Comparison of ENCODE assay signal across 8 mouse cellular contexts in the genomic region with DNA sequence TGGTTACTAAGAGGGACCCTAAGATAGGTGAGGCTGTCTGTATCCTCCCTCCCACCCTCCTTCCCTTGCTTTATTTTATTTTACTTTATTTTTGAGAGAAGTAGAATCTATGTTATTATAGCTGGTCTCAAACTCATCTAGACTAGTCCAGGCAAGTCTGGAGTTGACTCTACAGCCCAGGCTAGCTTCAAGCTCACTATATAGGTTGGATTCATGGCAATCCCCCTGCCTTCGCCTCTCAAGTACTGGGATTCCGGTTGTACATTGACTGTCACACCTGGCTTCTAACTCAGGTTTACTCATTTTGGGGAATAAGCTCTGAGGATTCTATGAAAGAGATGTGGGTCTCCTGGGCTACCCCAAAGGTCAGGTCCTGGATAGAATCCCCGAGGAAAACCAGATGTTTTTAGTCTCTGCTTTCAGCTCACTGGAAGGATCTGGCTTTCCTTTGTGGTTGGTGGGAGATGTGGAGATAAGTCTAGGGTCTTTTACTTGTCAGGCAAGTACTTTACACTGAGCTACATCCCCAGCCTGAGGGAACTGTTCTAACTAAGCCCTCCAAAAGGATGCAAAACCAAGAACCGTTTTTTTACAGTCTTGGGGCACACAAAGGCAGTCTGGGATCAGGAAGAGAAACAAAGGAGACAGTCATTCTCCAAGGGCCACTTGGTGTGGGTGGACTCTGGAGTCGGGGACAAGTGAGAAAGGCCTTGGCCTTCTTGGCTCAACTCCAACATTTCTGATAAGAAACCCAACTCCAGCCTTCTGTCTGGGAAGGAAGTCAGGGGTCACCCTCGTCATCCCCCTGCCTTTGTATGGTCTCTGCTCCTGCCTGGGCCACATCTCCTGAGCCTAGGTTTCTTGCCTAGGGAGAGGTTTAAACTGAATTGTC. TPM values are rescaled to one million over a fixed set of nuclear protein-coding genes. Genes with fewer than 3 reads are reported as not detected.
DNase-seq lines count a peak whose midpoint lies in the region; ATAC-seq and TF ChIP-seq lines count a peak whose summit lies in the region.

No protein-coding gene starts in this region.

- H3K4me2 ChIP-seq in embryonic facial prominence, embryonic 15.5 days (replicated peaks): peak overlapping the region; percentile 88
- peak overlapping the region; percentile 95 for H3K4me2 ChIP-seq in hindbrain, embryonic 13.5 days

- peaks cover 14% of the 10 kb centered on the region for H3K36me3 ChIP-seq in spleen, adult 2 months (ENCODE audit: control insufficient read depth, insufficient read depth, low read length)
- no peaks in the 10 kb centered on the region for H3K36me3 ChIP-seq in embryonic facial prominence, embryonic 15.5 days
- H3K36me3 ChIP-seq in hindbrain, embryonic 13.5 days: no peaks in the 10 kb centered on the region
- peaks cover 8% of the 10 kb centered on the region for H3K36me3 ChIP-seq in midbrain, embryonic 10.5 days

- H3K9ac ChIP-seq in embryonic facial prominence, embryonic 15.5 days: no peak overlapping the region
- H3K9ac ChIP-seq in hindbrain, embryonic 13.5 days: no peak overlapping the region

- no peak for TF ChIP-seq CTCF in spleen, adult 2 months (IDR thresholded peaks at IDR 0.05; ENCODE audit: extremely low read depth, insufficient read depth, insufficient read length, insufficient replicate concordance)

- peak overlapping the region; percentile 35; the same call in 1 of the 2 replicates for H3K27ac ChIP-seq in spleen, adult 2 months (ENCODE audit: insufficient read depth, low read length)
- peak overlapping the region; percentile 97 for H3K27ac ChIP-seq in embryonic facial prominence, embryonic 15.5 days (replicated peaks)
- peak overlapping the region; percentile 55 for H3K27ac ChIP-seq in hindbrain, embryonic 13.5 days
- peak overlapping the region; percentile 55 for H3K27ac ChIP-seq in midbrain, embryonic 10.5 days (replicated peaks)

- ATAC-seq in embryonic facial prominence, embryonic 15.5 days (ENCODE audit: insufficient number of reproducible peaks, low FRiP score, low TSS enrichment, low read depth): no peak
- no peak for ATAC-seq in hindbrain, embryonic 13.5 days (ENCODE audit: low FRiP score)

- H3K4me3 ChIP-seq in spleen, adult 2 months (ENCODE audit: extremely low read depth, insufficient read depth, insufficient read length): no peak overlapping the region
- peak overlapping the region; percentile 90 for H3K4me3 ChIP-seq in embryonic facial prominence, embryonic 15.5 days (replicated peaks)
- peak overlapping the region; percentile 95; the same call in 1 of the 2 replicates for H3K4me3 ChIP-seq in hindbrain, embryonic 13.5 days
- H3K4me3 ChIP-seq in midbrain, embryonic 10.5 days: no peak overlapping the region

- peaks cover 2% of the 10 kb centered on the region; the same call in 1 of the 2 replicates for H3K4me1 ChIP-seq in spleen, adult 2 months (ENCODE audit: control insufficient read depth, insufficient read depth, insufficient read length)
- peaks cover 46% of the 10 kb centered on the region for H3K4me1 ChIP-seq in embryonic facial prominence, embryonic 15.5 days
- peaks cover 46% of the 10 kb centered on the region for H3K4me1 ChIP-seq in hindbrain, embryonic 13.5 days (replicated peaks)
- H3K4me1 ChIP-seq in midbrain, embryonic 10.5 days: peaks cover 54% of the 10 kb centered on the region

- no peaks in the 10 kb centered on the region for H3K27me3 ChIP-seq in spleen, adult 2 months (ENCODE audit: control insufficient read depth, insufficient read depth, low read length)
- H3K27me3 ChIP-seq in embryonic facial prominence, embryonic 15.5 days: no peaks in the 10 kb centered on the region
- H3K27me3 ChIP-seq in hindbrain, embryonic 13.5 days: no peaks in the 10 kb centered on the region
- H3K27me3 ChIP-seq in midbrain, embryonic 10.5 days (ENCODE audit: low read depth, poor library complexity, severe bottlenecking): 0 out of 2 replicates have a peak, but pooled peaks cover 3% of the 10 kb centered on the region

- WGBS in spleen, adult 2 months: 68% methylated on average over 6 of the region's 6 CpGs
- 30% methylated on average over 6 of the region's 6 CpGs for WGBS in embryonic facial prominence, embryonic 15.5 days
- whole genome bisulfite sequencing in hindbrain, embryonic 13.5 days: 56% methylated on average over 6 of the region's 6 CpGs
- WGBS in midbrain, embryonic 10.5 days: 68% methylated on average over 6 of the region's 6 CpGs

- no peak for DNase-seq in spleen, adult 2 months (ENCODE audit: low read depth in 1 of 2, low spot score in 2 of 2)
- DNase-seq in spleen, adult 12 weeks (ENCODE audit: low spot score): no peak
- no peak for DNase-seq in midbrain, embryonic 10.5 days (ENCODE audit: low spot score)
- no peak for DNase-seq in thymus, postnatal 14 days
- no peak for DNase-seq in frontal cortex, adult 2 months (ENCODE audit: extremely low spot score in 1 of 2, low spot score in 1 of 2)
- no peak for DNase-seq in spleen, postnatal 14 days (ENCODE audit: low spot score in 2 of 2)

- H3K9me3 ChIP-seq in embryonic facial prominence, embryonic 15.5 days (replicated peaks): no peaks in the 10 kb centered on the region
- H3K9me3 ChIP-seq in hindbrain, embryonic 13.5 days: no peaks in the 10 kb centered on the region
- H3K9me3 ChIP-seq in midbrain, embryonic 10.5 days (replicated peaks): no peaks in the 10 kb centered on the region

- TF ChIP-seq POLR2A in spleen, adult 2 months (IDR thresholded peaks at IDR 0.05; ENCODE audit: low read depth, low read length): no peak

RNA-seq across cellular contexts. Expression of gene Ddit4, which starts 3.0 kb away (rescaled TPM):
- 152 and 168 TPM in 2 replicates for polyA plus RNA-seq in spleen, adult 2 months (2012; rRNA removed)
- polyA plus RNA-seq in embryonic facial prominence, embryonic 15.5 days (2015; fragmentation: Nextera tagmentation; extraction: Ambion mirVana): 83.3 and 89.1 TPM in 2 replicates
- polyA plus RNA-seq in hindbrain, embryonic 13.5 days (2015; fragmentation: Nextera tagmentation; extraction: Ambion mirVana): 64.8 and 69.6 TPM in 2 replicates
- 31.8 and 31.9 TPM in 2 replicates for polyA plus RNA-seq in midbrain, embryonic 10.5 days (2016; fragmentation: Nextera tagmentation; extraction: Ambion mirVana)
- polyA plus RNA-seq in frontal cortex, adult 2 months (2012; rRNA removed): 46.3 and 53.3 TPM in 2 replicates

RNA-seq across cellular contexts. Expression of gene Ascc1, which starts 54.0 kb away (rescaled TPM):
- polyA plus RNA-seq in spleen, adult 2 months (2012; rRNA removed): 11.9 and 12.0 TPM in 2 replicates
- 44.1 and 47.8 TPM in 2 replicates for polyA plus RNA-seq in embryonic facial prominence, embryonic 15.5 days (2015; fragmentation: Nextera tagmentation; extraction: Ambion mirVana)
- polyA plus RNA-seq in hindbrain, embryonic 13.5 days (2015; fragmentation: Nextera tagmentation; extraction: Ambion mirVana): 47.1 and 47.5 TPM in 2 replicates
- 34.4 and 35.5 TPM in 2 replicates for polyA plus RNA-seq in midbrain, embryonic 10.5 days (2016; fragmentation: Nextera tagmentation; extraction: Ambion mirVana)
- polyA plus RNA-seq in frontal cortex, adult 2 months (2012; rRNA removed): 26.5 and 27.2 TPM in 2 replicates

RNA-seq across cellular contexts. Expression of gene Anapc16, which starts 54.3 kb away (rescaled TPM):
- polyA plus RNA-seq in spleen, adult 2 months (2012; rRNA removed): 55.4 and 62.1 TPM in 2 replicates
- 107 and 113 TPM in 2 replicates for polyA plus RNA-seq in embryonic facial prominence, embryonic 15.5 days (2015; fragmentation: Nextera tagmentation; extraction: Ambion mirVana)
- 127 and 134 TPM in 2 replicates for polyA plus RNA-seq in hindbrain, embryonic 13.5 days (2015; fragmentation: Nextera tagmentation; extraction: Ambion mirVana)
- 111 and 113 TPM in 2 replicates for polyA plus RNA-seq in midbrain, embryonic 10.5 days (2016; fragmentation: Nextera tagmentation; extraction: Ambion mirVana)
- 86.0 and 101 TPM in 2 replicates for polyA plus RNA-seq in frontal cortex, adult 2 months (2012; rRNA removed)

Comparison
In these comparisons a context has a peak if more than half of its experiments do, and no peak if none do; other contexts are left out.
1. H3K27ac ChIP-seq: peak in every context shown above with its lines; median percentile 97 in embryonic facial prominence, embryonic 15.5 days; 55 in hindbrain, embryonic 13.5 days; 55 in midbrain, embryonic 10.5 days; 35 in spleen, adult 2 months.
2. H3K4me3 ChIP-seq: peak in embryonic facial prominence, embryonic 15.5 days (single experiment) and hindbrain, embryonic 13.5 days (single experiment); none in spleen, adult 2 months (single experiment) and midbrain, embryonic 10.5 days (single experiment).